Mouse (Mus musculus): ENCODE results near the gene Gnas. TPM values are rescaled to one million over a fixed set of nuclear protein-coding genes. Genes with fewer than 3 reads are reported as not detected.
A peak's percentile ranks its signal among the peaks of the same experiment; 100 is the strongest.
"Not testable (repeated sequence)": the region's sequence is repeated elsewhere in the genome, so short reads cannot be mapped to it uniquely, and the experiment has no call there.

Gnas gene
- total RNA-seq, 2 experiments from 2014 or later = 1,824 to 1,870 TPM

DNA sequence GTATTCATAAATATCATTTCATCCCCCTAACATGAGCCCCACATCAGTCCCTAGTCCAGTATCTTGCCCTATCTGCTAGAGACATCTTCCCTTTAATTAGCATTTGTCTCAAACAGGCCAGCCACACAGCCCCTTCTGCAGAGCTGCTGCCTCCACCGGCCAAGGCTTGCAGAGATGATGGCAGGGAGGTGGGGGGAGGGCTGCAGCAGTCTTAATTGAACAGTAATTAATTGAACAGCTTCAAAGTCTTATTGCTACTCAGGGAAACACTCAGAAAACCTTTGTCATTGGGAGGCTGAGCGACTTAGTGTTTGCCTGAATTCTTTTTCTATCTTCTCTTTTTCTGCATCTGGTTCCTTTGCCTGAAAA, 7.5 kb downstream of the Gnas start:
- no peak for DNase-seq (ENCODE audit: low spot score in 2 of 2)

GRCm38 (mm10) chr2:174294457-174294856, 10.3 kb downstream of the Gnas start:
- no peak for DNase-seq (ENCODE audit: low spot score in 2 of 2)

DNA sequence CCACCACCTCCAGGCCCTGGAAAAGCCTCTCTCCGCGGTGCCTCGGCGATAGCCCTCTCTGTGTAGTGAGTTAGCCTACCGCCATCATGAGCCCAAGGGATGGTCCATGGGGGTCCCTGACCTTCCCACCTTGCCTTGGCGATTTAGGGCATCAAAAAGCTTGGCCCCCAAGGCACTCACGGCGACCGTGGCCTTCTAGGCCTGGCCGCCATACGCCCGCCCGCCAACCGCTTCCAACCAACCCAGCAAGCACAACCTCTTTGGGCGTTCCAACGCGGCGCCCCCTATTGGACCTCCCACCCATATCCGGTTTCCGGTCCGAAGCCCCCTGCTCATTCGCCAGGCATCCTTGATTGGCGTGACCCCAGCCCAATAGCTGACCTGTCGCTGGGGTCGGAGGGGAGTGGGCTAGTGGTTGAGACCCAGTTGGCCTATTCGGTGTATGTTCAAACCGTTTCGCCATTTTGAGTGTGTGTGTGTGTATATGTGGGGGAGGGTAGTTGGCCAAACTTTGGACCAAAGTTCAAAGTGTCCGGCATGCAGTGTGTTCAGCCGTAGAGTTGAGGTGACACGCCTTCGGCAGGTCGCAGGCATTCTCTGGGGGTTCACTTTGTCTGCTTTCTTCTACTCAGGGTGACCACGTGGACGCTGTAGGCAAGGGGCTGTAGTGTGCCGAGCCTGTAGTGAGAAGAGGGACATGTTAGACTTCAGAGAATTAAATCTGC, 11.2 kb downstream of the Gnas start:
- peak; percentile 90 to 91 for DNase-seq (ENCODE audit: low spot score in 2 of 2)

GRCm38 (mm10) chr2:174295900-174296465, 11.9 kb downstream of the Gnas start:
- DNase-seq (ENCODE audit: low spot score in 2 of 2) = no peak

DNA sequence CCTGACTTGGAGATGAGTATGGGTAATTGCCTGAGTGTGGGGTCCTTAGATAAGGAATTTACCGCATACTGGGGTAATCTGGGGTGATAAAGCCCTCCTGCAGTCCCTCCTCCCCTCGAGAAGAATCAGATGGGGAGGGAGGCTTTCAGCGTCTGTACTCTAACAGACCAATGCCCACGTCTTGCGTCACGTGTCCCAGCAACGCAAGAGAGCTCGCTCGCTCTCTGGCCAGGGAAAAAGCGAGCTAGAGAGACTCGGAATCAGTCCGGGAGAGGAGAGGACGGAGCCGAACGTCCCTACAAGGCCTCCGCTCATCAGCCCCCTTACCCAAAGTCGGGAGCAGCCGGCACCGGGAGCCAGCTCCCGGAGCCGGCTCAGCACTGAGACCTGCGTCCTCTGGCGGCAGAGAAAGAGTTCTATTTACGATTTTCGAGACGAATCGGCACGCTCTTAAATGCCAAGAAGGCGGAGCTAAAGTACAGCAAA, 13.0 kb downstream of the Gnas start:
- peak in 1 of 2 experiments; percentile 54 for DNase-seq (ENCODE audit: low spot score in 2 of 2)

- DNase-seq (ENCODE audit: low spot score in 2 of 2) = no peak
These were observed 13.7 kb downstream of the Gnas start for GRCm38 (mm10) chr2:174297851-174298250.

GRCm38 (mm10) chr2:174298471-174298870, 14.4 kb downstream of the Gnas start:
- DNase-seq (ENCODE audit: low spot score in 2 of 2) = no peak

GRCm38 (mm10) chr2:174299091-174299770, 15.1 kb downstream of the Gnas start:
- DNase-seq (ENCODE audit: low spot score in 2 of 2) = no peak

DNA sequence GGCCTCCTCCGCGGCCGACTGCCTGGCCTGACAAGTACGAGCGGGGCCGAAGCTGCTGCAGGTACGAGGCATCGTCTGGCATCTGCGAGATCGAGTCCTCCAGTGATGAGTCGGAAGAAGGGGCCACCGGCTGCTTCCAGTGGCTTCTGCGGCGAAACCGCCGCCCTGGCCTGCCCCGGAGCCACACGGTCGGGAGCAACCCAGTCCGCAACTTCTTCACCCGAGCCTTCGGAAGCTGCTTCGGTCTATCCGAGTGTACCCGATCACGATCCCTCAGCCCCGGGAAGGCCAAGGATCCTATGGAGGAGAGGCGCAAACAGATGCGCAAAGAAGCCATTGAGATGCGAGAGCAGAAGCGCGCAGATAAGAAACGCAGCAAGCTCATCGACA, 15.6 kb downstream of the Gnas start:
- no peak for DNase-seq (ENCODE audit: low spot score in 2 of 2)

- no peak for DNase-seq (ENCODE audit: low spot score in 2 of 2)
These were observed 16.1 kb downstream of the Gnas start for GRCm38 (mm10) chr2:174300186-174300585.

- no peak for DNase-seq (ENCODE audit: low spot score in 2 of 2)
These were observed 16.5 kb downstream of the Gnas start for GRCm38 (mm10) chr2:174300666-174301065.

- no peak for DNase-seq (ENCODE audit: low spot score in 2 of 2)
These were observed 18.4 kb downstream of the Gnas start for GRCm38 (mm10) chr2:174302526-174302925.

GRCm38 (mm10) chr2:174305646-174306045, 21.5 kb downstream of the Gnas start:
- DNase-seq (ENCODE audit: low spot score in 2 of 2) = no peak

DNA sequence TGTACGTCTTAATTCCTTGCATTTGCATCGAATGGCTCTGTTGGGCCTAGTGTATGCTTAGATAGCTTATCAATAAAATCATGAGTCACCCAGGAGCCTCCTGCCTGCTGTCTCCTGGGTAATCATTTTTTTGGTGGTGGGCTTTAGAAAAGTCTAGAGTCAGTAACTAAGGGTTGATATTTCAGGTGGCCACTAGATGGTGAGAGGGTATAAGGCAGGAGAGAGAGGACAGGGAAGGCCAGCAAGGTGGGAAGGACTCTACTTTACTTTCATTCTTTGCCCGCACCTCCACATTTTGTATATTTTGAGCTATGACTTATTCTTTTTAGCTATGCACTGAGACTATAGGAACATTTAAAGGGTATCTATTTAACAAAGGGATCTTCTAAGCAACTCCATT, 23.8 kb downstream of the Gnas start:
- no peak for DNase-seq (ENCODE audit: low spot score in 2 of 2)

- DNase-seq (ENCODE audit: low spot score in 2 of 2) = peak; percentile 76 to 83
These were observed 26.9 kb downstream of the Gnas start for GRCm38 (mm10) chr2:174310913-174311514.

DNA sequence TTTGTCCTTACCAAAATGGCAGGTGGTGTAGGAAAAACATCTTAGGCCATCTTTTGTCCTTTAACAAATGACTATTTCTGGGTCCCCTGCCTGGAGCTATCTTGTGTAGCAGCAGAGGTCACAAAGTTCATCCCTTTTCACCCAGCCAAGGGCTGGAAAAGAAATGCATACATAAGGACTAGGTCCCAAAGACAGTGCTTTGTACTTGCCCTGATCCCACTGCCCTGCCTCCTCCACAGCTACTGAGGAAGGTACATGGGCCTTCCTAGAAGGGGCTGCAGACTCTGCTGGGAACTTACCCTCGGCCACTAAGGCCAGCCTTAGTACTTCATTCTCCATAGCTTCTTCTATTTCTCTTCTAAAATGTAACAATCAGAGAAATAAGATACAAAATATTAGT, 27.5 kb downstream of the Gnas start:
- DNase-seq (ENCODE audit: low spot score in 2 of 2) = no peak

- peak; percentile 85 to 88 for DNase-seq (ENCODE audit: low spot score in 2 of 2)
These were observed 28.1 kb downstream of the Gnas start for GRCm38 (mm10) chr2:174312118-174312647.

- DNase-seq (ENCODE audit: low spot score in 2 of 2) = no peak
These were observed 28.5 kb downstream of the Gnas start for GRCm38 (mm10) chr2:174312661-174313060.

- not testable (repeated sequence) for DNase-seq (ENCODE audit: low spot score in 2 of 2)
These were observed 31.3 kb downstream of the Gnas start for GRCm38 (mm10) chr2:174315445-174315844.

GRCm38 (mm10) chr2:174316661-174317060, 32.5 kb downstream of the Gnas start:
- no peak for DNase-seq (ENCODE audit: low spot score in 2 of 2)

DNA sequence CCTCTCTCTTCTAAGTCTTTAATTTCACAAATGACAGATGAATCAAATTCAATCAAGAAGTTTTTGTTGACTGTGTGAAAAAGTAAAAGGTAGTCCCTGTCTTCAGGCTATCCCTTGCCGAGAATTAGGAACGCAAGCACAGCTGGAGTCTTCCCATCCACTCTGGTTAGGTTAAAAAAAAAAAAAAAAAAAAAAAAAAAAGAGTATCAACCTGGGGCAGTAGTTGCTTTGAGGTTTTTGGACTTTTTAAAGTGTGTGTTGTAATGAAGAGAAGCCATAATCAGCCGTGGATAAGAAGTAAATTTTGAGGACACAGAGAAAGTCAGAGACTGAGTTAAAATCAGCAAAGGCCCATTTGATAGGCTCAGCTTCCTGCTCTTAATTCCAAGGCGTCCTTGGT, 41.9 kb downstream of the Gnas start:
- DNase-seq (ENCODE audit: low spot score in 2 of 2) = no peak

DNA sequence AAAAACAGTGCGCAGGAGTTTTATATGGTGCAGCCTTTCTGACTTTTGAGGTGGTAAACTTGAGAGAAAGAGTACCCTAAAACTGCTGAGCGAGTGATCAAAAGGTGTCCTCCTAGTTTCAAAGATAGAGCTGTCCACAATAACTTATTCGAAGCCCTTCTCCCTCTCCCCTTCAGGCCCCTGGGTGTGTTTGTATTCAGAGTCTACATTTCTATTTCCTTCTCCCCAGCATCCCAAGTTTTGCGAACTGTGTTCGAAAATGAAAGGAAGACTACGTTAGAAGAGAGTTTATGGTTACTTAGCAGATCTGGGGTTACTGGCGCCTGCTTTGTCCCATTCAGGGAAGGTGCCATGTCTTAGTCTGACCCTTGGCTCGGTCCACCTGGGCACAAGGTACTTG, 42.4 kb downstream of the Gnas start:
- no peak for DNase-seq (ENCODE audit: low spot score in 2 of 2)

All from layer of hippocampus, postnatal 10 days (tissue).